Mouse (Mus musculus): ENCODE measurements around the gene Gm38431. TPM values are rescaled to one million over a fixed set of nuclear protein-coding genes. Genes with fewer than 3 reads are reported as not detected.

Gene Gm38431
- total and polyA plus RNA-seq, 2 experiments from 2014 or later: 0.43 to 0.44 TPM

GRCm38 (mm10) chr9:21090972-21091706, 658 bp downstream of the Gm38431 start:
- H3K9me3 ChIP-seq (ENCODE audit: low read length): no peaks in the 10 kb centered on the region
- H3K9ac ChIP-seq: peak overlapping the region; percentile 77
- ATAC-seq (peak; percentile 1), DNase-seq (no peak)
- 3% methylated on average over 24 of the region's 24 CpGs for WGBS
- peaks cover 7% of the 10 kb centered on the region for H3K4me1 ChIP-seq (ENCODE audit: insufficient read depth)
- peak overlapping the region; percentile 72 for H3K4me2 ChIP-seq (ENCODE audit: low read depth)
- no peaks in the 10 kb centered on the region for H3K27me3 ChIP-seq (ENCODE audit: insufficient read depth, low read length)
- H3K4me3 ChIP-seq (ENCODE audit: low read depth, low read length): peak overlapping the region; percentile 71
- H3K36me3 ChIP-seq (ENCODE audit: insufficient read depth): peaks cover 36% of the 10 kb centered on the region
- H3K27ac ChIP-seq (ENCODE audit: low read depth, low read length): peak overlapping the region; percentile 89
- no peak for TF ChIP-seq CTCF (IDR thresholded peaks at IDR 0.05; ENCODE audit: low read depth)

- no peak for ATAC-seq
- Histone ChIP-seq H3K9ac (peak overlapping the region; percentile 77), H3K9me3 (ENCODE audit: low read length) (no peaks in the 10 kb centered on the region), H3K27ac (ENCODE audit: low read depth, low read length) (no peak overlapping the region), H3K36me3 (ENCODE audit: insufficient read depth) (peaks cover 42% of the 10 kb centered on the region), H3K27me3 (ENCODE audit: insufficient read depth, low read length) (no peaks in the 10 kb centered on the region), H3K4me1 (ENCODE audit: insufficient read depth) (peaks cover 7% of the 10 kb centered on the region), H3K4me2 (ENCODE audit: low read depth) (peak overlapping the region; percentile 72), H3K4me3 (ENCODE audit: low read depth, low read length) (peak overlapping the region; percentile 71)
- DNase-seq: no peak
- no peak for TF ChIP-seq CTCF (IDR thresholded peaks at IDR 0.05; ENCODE audit: low read depth)
- WGBS: 86% methylated on average over 1 of the region's 1 CpGs
Observed at GRCm38 (mm10) chr9:21090537-21090936, 1.3 kb downstream of the Gm38431 start.

- no peak overlapping the region for H3K27ac ChIP-seq (ENCODE audit: low read depth, low read length)
- no peak overlapping the region for H3K4me2 ChIP-seq (ENCODE audit: low read depth)
- DNase-seq (no peak), ATAC-seq (no peak)
- H3K4me1 ChIP-seq (ENCODE audit: insufficient read depth): no peaks in the 10 kb centered on the region
- WGBS: 71% methylated on average over 3 of the region's 3 CpGs
- no peak for TF ChIP-seq CTCF (IDR thresholded peaks at IDR 0.05; ENCODE audit: low read depth)
- no peak overlapping the region for H3K4me3 ChIP-seq (ENCODE audit: low read depth, low read length)
- H3K36me3 ChIP-seq (ENCODE audit: insufficient read depth): peaks cover 81% of the 10 kb centered on the region
- no peaks in the 10 kb centered on the region for H3K27me3 ChIP-seq (ENCODE audit: insufficient read depth, low read length)
- no peaks in the 10 kb centered on the region for H3K9me3 ChIP-seq (ENCODE audit: low read length)
- no peak overlapping the region for H3K9ac ChIP-seq
Observed at GRCm38 (mm10) chr9:21083324-21083723, 8.5 kb downstream of the Gm38431 start.

- ATAC-seq (no peak), DNase-seq (no peak)
- H3K9me3 ChIP-seq (ENCODE audit: low read length): no peaks in the 10 kb centered on the region
- H3K4me1 ChIP-seq (ENCODE audit: insufficient read depth): no peaks in the 10 kb centered on the region
- H3K27ac ChIP-seq (ENCODE audit: low read depth, low read length): no peak overlapping the region
- no peak for TF ChIP-seq CTCF (IDR thresholded peaks at IDR 0.05; ENCODE audit: low read depth)
- no peak overlapping the region for H3K4me3 ChIP-seq (ENCODE audit: low read depth, low read length)
- H3K36me3 ChIP-seq (ENCODE audit: insufficient read depth): peaks cover 82% of the 10 kb centered on the region
- no peak overlapping the region for H3K4me2 ChIP-seq (ENCODE audit: low read depth)
- no peaks in the 10 kb centered on the region for H3K27me3 ChIP-seq (ENCODE audit: insufficient read depth, low read length)
- 83% methylated on average over 9 of the region's 9 CpGs for WGBS
- no peak overlapping the region for H3K9ac ChIP-seq
Observed at GRCm38 (mm10) chr9:21081127-21081526, 10.7 kb downstream of the Gm38431 start.

- H3K4me2 ChIP-seq (ENCODE audit: low read depth): no peak overlapping the region
- peaks cover 7% of the 10 kb centered on the region; the same call in 1 of the 2 replicates for H3K4me1 ChIP-seq (ENCODE audit: insufficient read depth)
- H3K36me3 ChIP-seq (ENCODE audit: insufficient read depth): peaks cover 52% of the 10 kb centered on the region
- 83% methylated on average over 3 of the region's 3 CpGs for WGBS
- H3K9ac ChIP-seq: no peak overlapping the region
- no peak overlapping the region for H3K27ac ChIP-seq (ENCODE audit: low read depth, low read length)
- no peaks in the 10 kb centered on the region for H3K9me3 ChIP-seq (ENCODE audit: low read length)
- ATAC-seq (no peak), DNase-seq (no peak)
- H3K27me3 ChIP-seq (ENCODE audit: insufficient read depth, low read length): no peaks in the 10 kb centered on the region
- H3K4me3 ChIP-seq (ENCODE audit: low read depth, low read length): no peak overlapping the region
- TF ChIP-seq CTCF (IDR thresholded peaks at IDR 0.05; ENCODE audit: low read depth): no peak
Observed at GRCm38 (mm10) chr9:21075625-21076024, 16.2 kb downstream of the Gm38431 start.

- TF ChIP-seq CTCF (IDR thresholded peaks at IDR 0.05; ENCODE audit: low read depth): no peak
- H3K27me3 ChIP-seq (ENCODE audit: insufficient read depth, low read length): no peaks in the 10 kb centered on the region
- no peak overlapping the region for H3K27ac ChIP-seq (ENCODE audit: low read depth, low read length)
- H3K9me3 ChIP-seq (ENCODE audit: low read length): no peaks in the 10 kb centered on the region
- H3K9ac ChIP-seq: no peak overlapping the region
- H3K4me2 ChIP-seq (ENCODE audit: low read depth): no peak overlapping the region
- H3K36me3 ChIP-seq (ENCODE audit: insufficient read depth): peaks cover 49% of the 10 kb centered on the region
- no peak for ATAC-seq
- no peak for DNase-seq
- 78% methylated on average over 1 of the region's 1 CpGs for WGBS
- H3K4me1 ChIP-seq (ENCODE audit: insufficient read depth): peaks cover 7% of the 10 kb centered on the region; the same call in 1 of the 2 replicates
- no peak overlapping the region for H3K4me3 ChIP-seq (ENCODE audit: low read depth, low read length)
Observed at GRCm38 (mm10) chr9:21074173-21074572, 17.6 kb downstream of the Gm38431 start.

GRCm38 (mm10) chr9:21073044-21073840, 18.6 kb downstream of the Gm38431 start, which contains the start of the genes Gm49373 and Fdx1l:
TSS of gene Gm49373 (minus strand) at chr9:21073096.
TSS of gene Fdx1l (minus strand) at chr9:21073614.
- 3% methylated on average over 57 of the region's 58 CpGs for WGBS
- no peaks in the 10 kb centered on the region for H3K27me3 ChIP-seq (ENCODE audit: insufficient read depth, low read length)
- DNase-seq (peak; percentile 94), ATAC-seq (peak; percentile 97)
- TF ChIP-seq CTCF (IDR thresholded peaks at IDR 0.05; ENCODE audit: low read depth): no peak
- H3K4me1 ChIP-seq (ENCODE audit: insufficient read depth): peaks cover 7% of the 10 kb centered on the region; the same call in 1 of the 2 replicates
- peaks cover 40% of the 10 kb centered on the region for H3K36me3 ChIP-seq (ENCODE audit: insufficient read depth)
- H3K4me2 ChIP-seq (ENCODE audit: low read depth): peak within 1 kb of the TSS; percentile 97
- no peaks in the 10 kb centered on the region for H3K9me3 ChIP-seq (ENCODE audit: low read length)
- H3K27ac ChIP-seq (ENCODE audit: low read depth, low read length): peak within 1 kb of the TSS; percentile 71
- peak within 1 kb of the TSS; percentile 84 for H3K4me3 ChIP-seq (ENCODE audit: low read depth, low read length)
- H3K9ac ChIP-seq: peak within 1 kb of the TSS; percentile 77

Data from forebrain, postnatal 0 days (tissue).